Mouse (Mus musculus) heart, embryonic 11.5 days (tissue): ENCODE data around the gene Ptpn11. TPM values are rescaled to one million over a fixed set of nuclear protein-coding genes. Genes with fewer than 3 reads are reported as not detected.
"Not testable (repeated sequence)": the region's sequence is repeated elsewhere in the genome, so short reads cannot be mapped to it uniquely, and the experiment has no call there.

Experiments used
- ATAC-seq: fragments of 200-750 bp; cut with Nextera tagmentation; replicated peaks from 2 replicates; pipeline ENCODE4 v1.8.0; 2017; ENCODE audit warnings: moderate library complexity; ENCODE audit not compliant: insufficient number of reproducible peaks, low FRiP score, low TSS enrichment
- H3K27ac ChIP-seq: fragments of 300-500 bp; sonication (generic); 2 replicates; pipeline ENCODE4 v1.5.1; 2014; ENCODE audit warnings: mild to moderate bottlenecking, low read depth, low read length
- H3K27me3 ChIP-seq: fragments of 300-500 bp; sonication (generic); 2 replicates; pipeline ENCODE4 v1.6.1; 2014; ENCODE audit warnings: mild to moderate bottlenecking, low read length, mixed read lengths; ENCODE audit not compliant: control insufficient read depth, insufficient read depth
- H3K36me3 ChIP-seq: fragments of 300-500 bp; sonication (generic); 2 replicates; pipeline ENCODE4 v1.6.1; 2014; ENCODE audit warnings: mild to moderate bottlenecking, low read length, moderate library complexity, mixed read lengths; ENCODE audit not compliant: control insufficient read depth, insufficient read depth
- H3K4me1 ChIP-seq: fragments of 300-500 bp; sonication (generic); 2 replicates; pipeline ENCODE4 v1.6.1; 2014; ENCODE audit warnings: low read length; ENCODE audit not compliant: control insufficient read depth, insufficient read depth
- H3K4me2 ChIP-seq: fragments of 300-500 bp; sonication (generic); 2 replicates; pipeline ENCODE4 v1.6.1; 2014; ENCODE audit warnings: mild to moderate bottlenecking, moderate library complexity
- H3K4me3 ChIP-seq: fragments of 300-500 bp; sonication (generic); 2 replicates; pipeline ENCODE4 v1.5.1; 2014; ENCODE audit warnings: low read depth, low read length
- H3K9ac ChIP-seq: fragments of 300-500 bp; sonication (generic); 2 replicates; pipeline ENCODE4 v1.6.1; 2014; ENCODE audit warnings: mild to moderate bottlenecking, low read depth, low read length, moderate library complexity
- H3K9me3 ChIP-seq: fragments of 300-500 bp; sonication (generic); replicated peaks from 2 replicates; pipeline ENCODE4 v1.6.1; 2016; ENCODE audit warnings: low read length; ENCODE audit not compliant: control insufficient read depth
- WGBS: fragments of 180-500 bp; shearing (Covaris S2); extraction: QIAGEN DNeasy Blood & Tissue Kit; methylation state at CpG from one replicate; pipeline ENCODE4 v1.1.7; 2014; ENCODE audit not compliant: insufficient replicate concordance; 5-methylcytosine and 5-hydroxymethylcytosine counted together
- polyA plus RNA-seq: library from polyadenylated mRNA; unstranded; fragments of >200 nt; fragmentation: Nextera tagmentation; extraction: Ambion mirVana; gene quantifications from 2 replicates; pipeline ENCODE4 v1.2.1, GENCODE M21; 2014

The Ptpn11 gene
- polyA plus RNA-seq, 1 experiment from 2014 or later, result 33.8 TPM

GRCm38 (mm10) chr5:121219190-121219589 lies 28.0 kb upstream of the Ptpn11 start:
- Histone ChIP-seq H3K27me3 (no peaks in the 10 kb centered on the region), H3K27ac (no peak overlapping the region), H3K4me3 (no peak overlapping the region), H3K36me3 (no peaks in the 10 kb centered on the region), H3K9ac (no peak overlapping the region), H3K4me1 (peaks cover 5% of the 10 kb centered on the region), H3K9me3 (no peaks in the 10 kb centered on the region), H3K4me2 (no peak overlapping the region)
- no peak for ATAC-seq
- WGBS, result 85% methylated on average over 1 of the region's 1 CpGs

GRCm38 (mm10) chr5:121217313-121217634 lies 26.1 kb upstream of the Ptpn11 start:
- Histone ChIP-seq H3K9me3 (no peaks in the 10 kb centered on the region), H3K4me3 (no peak overlapping the region), H3K36me3 (no peaks in the 10 kb centered on the region), H3K9ac (no peak overlapping the region), H3K27me3 (no peaks in the 10 kb centered on the region), H3K27ac (no peak overlapping the region), H3K4me2 (no peak overlapping the region), H3K4me1 (peaks cover 5% of the 10 kb centered on the region)
- no peak for ATAC-seq
- WGBS, result 89% methylated on average over 2 of the region's 2 CpGs

- H3K4me1 ChIP-seq, H3K27me3 ChIP-seq, H3K4me2 ChIP-seq, ATAC-seq, H3K9ac ChIP-seq, H3K9me3 ChIP-seq, H3K36me3 ChIP-seq, H3K4me3 ChIP-seq: not testable (repeated sequence)
- 86% methylated on average over 9 of the region's 9 CpGs for WGBS
- H3K27ac ChIP-seq, result 0 out of 2 replicates have a peak overlapping the region, but pooled peaks have one; percentile 2
Observed at GRCm38 (mm10) chr5:121216584-121217312, 25.6 kb upstream of the Ptpn11 start.

GRCm38 (mm10) chr5:121216126-121216446 lies 24.9 kb upstream of the Ptpn11 start:
- no peak overlapping the region for H3K9ac ChIP-seq
- no peak for ATAC-seq

GRCm38 (mm10) chr5:121215380-121216125 lies 24.4 kb upstream of the Ptpn11 start:
- WGBS, result 38% methylated on average over 13 of the region's 13 CpGs

More at GRCm38 (mm10) chr5:121216126-121216446, 24.9 kb upstream of the Ptpn11 start:
- H3K36me3 ChIP-seq, result peaks cover 11% of the 10 kb centered on the region
- H3K4me1 ChIP-seq, result no peaks in the 10 kb centered on the region
- H3K9me3 ChIP-seq, result no peaks in the 10 kb centered on the region
- no peak overlapping the region for H3K4me3 ChIP-seq
- no peak overlapping the region for H3K4me2 ChIP-seq
- 0 out of 2 replicates have a peak overlapping the region, but pooled peaks have one; percentile 2 for H3K27ac ChIP-seq
- H3K27me3 ChIP-seq, result no peaks in the 10 kb centered on the region
- WGBS, result 53% methylated on average over 12 of the region's 12 CpGs

GRCm38 (mm10) chr5:121214707-121215106 lies 23.5 kb upstream of the Ptpn11 start:
- no peak for ATAC-seq
- Histone ChIP-seq H3K9me3 (no peaks in the 10 kb centered on the region), H3K27ac (no peak overlapping the region), H3K4me1 (no peaks in the 10 kb centered on the region), H3K36me3 (peaks cover 23% of the 10 kb centered on the region), H3K9ac (no peak overlapping the region), H3K27me3 (no peaks in the 10 kb centered on the region), H3K4me2 (no peak overlapping the region), H3K4me3 (no peak overlapping the region)
- 49% methylated on average over 7 of the region's 7 CpGs for WGBS

More at GRCm38 (mm10) chr5:121215380-121216125, 24.4 kb upstream of the Ptpn11 start:
- H3K27ac ChIP-seq, result no peak overlapping the region
- no peak overlapping the region for H3K4me2 ChIP-seq
- no peak overlapping the region for H3K4me3 ChIP-seq
- H3K9ac ChIP-seq, result no peak overlapping the region
- ATAC-seq, result no peak
- peaks cover 16% of the 10 kb centered on the region for H3K36me3 ChIP-seq
- H3K9me3 ChIP-seq, result no peaks in the 10 kb centered on the region
- no peaks in the 10 kb centered on the region for H3K4me1 ChIP-seq
- no peaks in the 10 kb centered on the region for H3K27me3 ChIP-seq

GRCm38 (mm10) chr5:121212108-121212507 lies 20.9 kb upstream of the Ptpn11 start:
- 85% methylated on average over 6 of the region's 6 CpGs for WGBS
- Histone ChIP-seq H3K9me3 (no peaks in the 10 kb centered on the region), H3K4me2 (no peak overlapping the region), H3K4me1 (no peaks in the 10 kb centered on the region), H3K27me3 (no peaks in the 10 kb centered on the region), H3K9ac (no peak overlapping the region), H3K27ac (no peak overlapping the region), H3K36me3 (peaks cover 43% of the 10 kb centered on the region), H3K4me3 (no peak overlapping the region)
- ATAC-seq, result no peak

GRCm38 (mm10) chr5:121210601-121210924 lies 19.4 kb upstream of the Ptpn11 start:
- ATAC-seq, result no peak
- Histone ChIP-seq H3K36me3 (peaks cover 57% of the 10 kb centered on the region), H3K9ac (no peak overlapping the region), H3K4me3 (no peak overlapping the region), H3K27ac (no peak overlapping the region), H3K4me1 (peaks cover 15% of the 10 kb centered on the region), H3K9me3 (no peaks in the 10 kb centered on the region), H3K4me2 (no peak overlapping the region), H3K27me3 (no peaks in the 10 kb centered on the region)
- WGBS, result 86% methylated on average over 1 of the region's 1 CpGs
